Mouse (Mus musculus): ENCODE measurements at regions not wholly inside any gene's neighbourhood (a gene's known extent, or its start where the extent isn't known, plus 50 kb on each side); places are given as distances from the start of the nearest gene placed in this dataset.

- no peak overlapping the region for H3K4me2 ChIP-seq
- no peak overlapping the region for H3K27ac ChIP-seq
- no peaks in the 10 kb centered on the region for H3K9me3 ChIP-seq
- no peak for ATAC-seq (ENCODE audit: low FRiP score)
- H3K27me3 ChIP-seq = no peaks in the 10 kb centered on the region
- H3K4me1 ChIP-seq = no peaks in the 10 kb centered on the region
- H3K36me3 ChIP-seq (replicated peaks) = no peaks in the 10 kb centered on the region
- no peak overlapping the region for H3K9ac ChIP-seq
- no peak overlapping the region for H3K4me3 ChIP-seq (replicated peaks)
- WGBS = 75% methylated on average over 3 of the region's 3 CpGs
Measured at GRCm38 (mm10) chr10:9087171-9087570, 201.3 kb upstream of the Sash1 start.

- no peak for ATAC-seq (ENCODE audit: low FRiP score)
- no peak overlapping the region for H3K4me3 ChIP-seq (replicated peaks)
- 85% methylated on average over 2 of the region's 2 CpGs for WGBS
- H3K4me2 ChIP-seq = no peak overlapping the region
- no peak overlapping the region for H3K27ac ChIP-seq
- no peaks in the 10 kb centered on the region for H3K36me3 ChIP-seq (replicated peaks)
- no peaks in the 10 kb centered on the region for H3K27me3 ChIP-seq
- no peaks in the 10 kb centered on the region for H3K9me3 ChIP-seq
- no peaks in the 10 kb centered on the region for H3K4me1 ChIP-seq
- no peak overlapping the region for H3K9ac ChIP-seq
Measured at GRCm38 (mm10) chr10:9086666-9087065, 200.8 kb upstream of the Sash1 start.

GRCm38 (mm10) chr10:9085441-9085840 is 199.6 kb upstream of the Sash1 start:
- WGBS = 53% methylated on average over 7 of the region's 7 CpGs
- no peak overlapping the region for H3K9ac ChIP-seq
- H3K27ac ChIP-seq = no peak overlapping the region
- no peaks in the 10 kb centered on the region for H3K4me1 ChIP-seq
- no peaks in the 10 kb centered on the region for H3K27me3 ChIP-seq
- no peak overlapping the region for H3K4me2 ChIP-seq
- no peaks in the 10 kb centered on the region for H3K36me3 ChIP-seq (replicated peaks)
- H3K9me3 ChIP-seq = no peaks in the 10 kb centered on the region
- no peak overlapping the region for H3K4me3 ChIP-seq (replicated peaks)
- ATAC-seq (ENCODE audit: low FRiP score) = no peak

- no peaks in the 10 kb centered on the region for H3K4me1 ChIP-seq
- H3K27ac ChIP-seq = no peak overlapping the region
- H3K9me3 ChIP-seq = no peaks in the 10 kb centered on the region
- H3K9ac ChIP-seq = no peak overlapping the region
- H3K36me3 ChIP-seq (replicated peaks) = no peaks in the 10 kb centered on the region
- no peak overlapping the region for H3K4me3 ChIP-seq (replicated peaks)
- no peak for ATAC-seq (ENCODE audit: low FRiP score)
- WGBS = 96% methylated on average over 2 of the region's 2 CpGs
- no peaks in the 10 kb centered on the region for H3K27me3 ChIP-seq
- H3K4me2 ChIP-seq = no peak overlapping the region
Measured at GRCm38 (mm10) chr10:9074916-9075315, 189.0 kb upstream of the Sash1 start.

- Histone ChIP-seq H3K4me2 (no peak overlapping the region), H3K27me3 (no peaks in the 10 kb centered on the region), H3K9me3 (no peaks in the 10 kb centered on the region), H3K36me3 (replicated peaks) (no peaks in the 10 kb centered on the region), H3K4me3 (replicated peaks) (no peak overlapping the region), H3K4me1 (no peaks in the 10 kb centered on the region), H3K9ac (no peak overlapping the region), H3K27ac (no peak overlapping the region)
- 12% methylated on average over 5 of the region's 5 CpGs for whole genome bisulfite sequencing
- ATAC-seq (ENCODE audit: low FRiP score) = no peak
Measured at GRCm38 (mm10) chr10:9071630-9072029, 185.8 kb upstream of the Sash1 start.

GRCm38 (mm10) chr10:9069608-9070190 is 183.8 kb upstream of the Sash1 start:
- WGBS = 74% methylated on average over 13 of the region's 13 CpGs
- Histone ChIP-seq H3K4me3 (replicated peaks) (no peak overlapping the region), H3K27me3 (no peaks in the 10 kb centered on the region), H3K4me1 (no peaks in the 10 kb centered on the region), H3K36me3 (replicated peaks) (no peaks in the 10 kb centered on the region), H3K27ac (no peak overlapping the region), H3K4me2 (no peak overlapping the region), H3K9ac (no peak overlapping the region), H3K9me3 (no peaks in the 10 kb centered on the region)
- ATAC-seq (ENCODE audit: low FRiP score) = no peak

GRCm38 (mm10) chr10:9066566-9066965 is 180.7 kb upstream of the Sash1 start:
- Histone ChIP-seq H3K4me1 (no peaks in the 10 kb centered on the region), H3K9me3 (no peaks in the 10 kb centered on the region), H3K36me3 (replicated peaks) (no peaks in the 10 kb centered on the region), H3K27me3 (no peaks in the 10 kb centered on the region), H3K4me2 (no peak overlapping the region), H3K27ac (no peak overlapping the region), H3K9ac (no peak overlapping the region), H3K4me3 (replicated peaks) (no peak overlapping the region)
- ATAC-seq (ENCODE audit: low FRiP score) = no peak
- WGBS = 87% methylated on average over 3 of the region's 3 CpGs

GRCm38 (mm10) chr10:9061979-9062378 is 176.1 kb upstream of the Sash1 start:
- H3K9ac ChIP-seq = no peak overlapping the region
- H3K36me3 ChIP-seq (replicated peaks) = no peaks in the 10 kb centered on the region
- H3K27ac ChIP-seq = no peak overlapping the region
- no peak overlapping the region for H3K4me3 ChIP-seq (replicated peaks)
- H3K4me1 ChIP-seq = no peaks in the 10 kb centered on the region
- H3K27me3 ChIP-seq = no peaks in the 10 kb centered on the region
- H3K9me3 ChIP-seq = no peaks in the 10 kb centered on the region
- WGBS = 91% methylated on average over 3 of the region's 3 CpGs
- no peak overlapping the region for H3K4me2 ChIP-seq
- ATAC-seq (ENCODE audit: low FRiP score) = no peak

GRCm38 (mm10) chr10:9055274-9055673 is 169.4 kb upstream of the Sash1 start:
- H3K9me3 ChIP-seq = no peaks in the 10 kb centered on the region
- H3K4me3 ChIP-seq (replicated peaks) = no peak overlapping the region
- no peaks in the 10 kb centered on the region for H3K27me3 ChIP-seq
- no peak overlapping the region for H3K4me2 ChIP-seq
- no peaks in the 10 kb centered on the region for H3K36me3 ChIP-seq (replicated peaks)
- H3K4me1 ChIP-seq = 0 out of 2 replicates have a peak, but pooled peaks cover 3% of the 10 kb centered on the region
- 63% methylated on average over 3 of the region's 3 CpGs for whole genome bisulfite sequencing
- no peak overlapping the region for H3K9ac ChIP-seq
- no peak overlapping the region for H3K27ac ChIP-seq
- 0 out of 2 replicates have a peak, but pooled peaks have one; percentile 11 for ATAC-seq (ENCODE audit: low FRiP score)

- WGBS = 49% methylated on average over 4 of the region's 4 CpGs
- ATAC-seq (ENCODE audit: low FRiP score) = peak; percentile 80
- Histone ChIP-seq H3K4me1 (0 out of 2 replicates have a peak, but pooled peaks cover 3% of the 10 kb centered on the region), H3K27me3 (no peaks in the 10 kb centered on the region), H3K9me3 (no peaks in the 10 kb centered on the region), H3K4me3 (replicated peaks) (no peak overlapping the region), H3K27ac (no peak overlapping the region), H3K9ac (no peak overlapping the region), H3K36me3 (replicated peaks) (no peaks in the 10 kb centered on the region), H3K4me2 (no peak overlapping the region)
Measured at GRCm38 (mm10) chr10:9053371-9053770, 167.5 kb upstream of the Sash1 start.

- no peak overlapping the region for H3K9ac ChIP-seq
- no peak overlapping the region for H3K4me2 ChIP-seq
- WGBS = 80% methylated on average over 4 of the region's 4 CpGs
Measured at GRCm38 (mm10) chr10:9047341-9047740, 161.5 kb upstream of the Sash1 start.

GRCm38 (mm10) chr10:9044746-9045370 is 159.0 kb upstream of the Sash1 start:
- Histone ChIP-seq H3K27ac (no peak overlapping the region), H3K9me3 (no peaks in the 10 kb centered on the region), H3K9ac (no peak overlapping the region), H3K4me2 (no peak overlapping the region), H3K36me3 (replicated peaks) (no peaks in the 10 kb centered on the region), H3K27me3 (no peaks in the 10 kb centered on the region), H3K4me1 (no peaks in the 10 kb centered on the region), H3K4me3 (replicated peaks) (no peak overlapping the region)
- no peak for ATAC-seq (ENCODE audit: low FRiP score)
- WGBS = 87% methylated on average over 9 of the region's 9 CpGs

More at GRCm38 (mm10) chr10:9047341-9047740, 161.5 kb upstream of the Sash1 start:
- Histone ChIP-seq H3K27me3 (no peaks in the 10 kb centered on the region), H3K27ac (no peak overlapping the region), H3K36me3 (replicated peaks) (no peaks in the 10 kb centered on the region), H3K9me3 (no peaks in the 10 kb centered on the region), H3K4me1 (no peaks in the 10 kb centered on the region), H3K4me3 (replicated peaks) (no peak overlapping the region)
- no peak for ATAC-seq (ENCODE audit: low FRiP score)

- Histone ChIP-seq H3K4me1 (no peaks in the 10 kb centered on the region), H3K9me3 (no peaks in the 10 kb centered on the region), H3K27ac (no peak overlapping the region), H3K27me3 (no peaks in the 10 kb centered on the region), H3K36me3 (replicated peaks) (no peaks in the 10 kb centered on the region), H3K4me2 (no peak overlapping the region), H3K9ac (no peak overlapping the region), H3K4me3 (replicated peaks) (no peak overlapping the region)
- WGBS = 95% methylated on average over 1 of the region's 1 CpGs
- ATAC-seq (ENCODE audit: low FRiP score) = no peak
Measured at GRCm38 (mm10) chr10:9043507-9043906, 157.6 kb upstream of the Sash1 start.
